Mouse (Mus musculus) intestine, embryonic 14.5 days (tissue): ENCODE measurements at regions not wholly inside any gene's neighbourhood (a gene's known extent, or its start where the extent isn't known, plus 50 kb on each side); places are given as distances from the start of the nearest gene placed in this dataset.
"Not testable (repeated sequence)": the region's sequence is repeated elsewhere in the genome, so short reads cannot be mapped to it uniquely, and the experiment has no call there.

Experiments used
- ATAC-seq: fragments of 200-750 bp; cut with Nextera tagmentation; replicated peaks from 2 replicates; pipeline ENCODE4 v1.8.0; 2017; ENCODE audit warnings: low read depth, moderate number of reproducible peaks, moderate TSS enrichment, moderate library complexity; ENCODE audit not compliant: low FRiP score, low TSS enrichment
- DNase-seq: peaks from one replicate; pipeline ENCODE4 v3.0.0-alpha.2; 2018; ENCODE audit warnings: low spot score
- H3K27ac ChIP-seq: fragments of 300-500 bp; sonication (generic); 2 replicates; pipeline ENCODE4 v1.5.1; 2014; ENCODE audit warnings: low read depth, mild to moderate bottlenecking, control low read depth
- H3K27me3 ChIP-seq: fragments of 300-500 bp; sonication (generic); replicated peaks from 2 replicates; pipeline ENCODE4 v1.6.1; 2014; ENCODE audit warnings: low read length, control low read depth; ENCODE audit not compliant: control insufficient read depth, insufficient read depth
- H3K36me3 ChIP-seq: fragments of 300-500 bp; sonication (generic); 2 replicates; pipeline ENCODE4 v1.6.1; 2014; ENCODE audit warnings: low read length, control low read depth; ENCODE audit not compliant: control insufficient read depth, insufficient read depth
- H3K4me1 ChIP-seq: fragments of 300-500 bp; sonication (generic); replicated peaks from 2 replicates; pipeline ENCODE4 v1.6.1; 2014; ENCODE audit warnings: low read length, control low read depth, mixed read lengths; ENCODE audit not compliant: control insufficient read depth, insufficient read depth
- H3K4me2 ChIP-seq: fragments of 300-500 bp; sonication (generic); 2 replicates; pipeline ENCODE4 v1.6.1; 2014; ENCODE audit warnings: low read length
- H3K4me3 ChIP-seq: fragments of 300-500 bp; sonication (generic); 2 replicates; pipeline ENCODE4 v1.5.1; 2014; ENCODE audit warnings: low read depth, low read length, control low read depth, mixed read lengths
- H3K9ac ChIP-seq: fragments of 300-500 bp; sonication (generic); 2 replicates; pipeline ENCODE4 v1.6.1; 2014; ENCODE audit warnings: mild to moderate bottlenecking, low read length
- H3K9me3 ChIP-seq: fragments of 300-500 bp; sonication (generic); 2 replicates; pipeline ENCODE4 v1.6.1; 2016; ENCODE audit warnings: low read length, control low read depth; ENCODE audit not compliant: control insufficient read depth
- WGBS: fragments of 180-500 bp; shearing (Covaris S2); extraction: QIAGEN DNeasy Blood & Tissue Kit; methylation state at CpG from one replicate; pipeline ENCODE4 v1.1.7; 2014; 5-methylcytosine and 5-hydroxymethylcytosine counted together

GRCm38 (mm10) chr16:54894661-54895060, 403.1 kb downstream of the Zpld1 start:
- Histone ChIP-seq H3K4me3 (no peak overlapping the region), H3K9me3 (no peaks in the 10 kb centered on the region), H3K4me2 (no peak overlapping the region), H3K27me3 (no peaks in the 10 kb centered on the region), H3K27ac (no peak overlapping the region), H3K4me1 (no peaks in the 10 kb centered on the region), H3K36me3 (no peaks in the 10 kb centered on the region), H3K9ac (no peak overlapping the region)
- ATAC-seq (no peak), DNase-seq (no peak)
- 88% methylated on average over 5 of the region's 5 CpGs for WGBS

DNA sequence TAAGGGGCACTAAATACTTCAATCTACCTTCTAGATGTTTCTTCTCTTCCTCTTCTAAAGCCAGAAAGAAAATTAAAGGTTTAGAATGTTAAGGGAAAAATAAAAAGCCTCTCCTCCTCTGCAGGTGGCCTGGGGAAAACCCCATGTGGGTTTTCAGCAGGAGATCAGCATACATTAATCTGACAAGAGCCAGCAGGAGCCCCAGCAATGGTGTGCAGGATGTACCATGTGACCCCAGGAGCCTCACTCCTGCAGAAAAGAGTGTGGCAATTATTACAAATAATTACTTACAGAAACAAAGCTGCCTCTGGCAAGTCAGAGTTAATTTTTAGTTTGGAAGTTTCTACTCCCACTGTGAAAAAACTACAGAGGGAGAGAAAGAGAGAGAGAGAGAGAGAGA, 440.4 kb downstream of the Zpld1 start:
- Histone ChIP-seq H3K9ac (no peak overlapping the region), H3K9me3 (no peaks in the 10 kb centered on the region), H3K36me3 (no peaks in the 10 kb centered on the region), H3K4me1 (no peaks in the 10 kb centered on the region), H3K27me3 (no peaks in the 10 kb centered on the region), H3K27ac (no peak overlapping the region), H3K4me3 (no peak overlapping the region), H3K4me2 (no peak overlapping the region)
- ATAC-seq (no peak), DNase-seq (no peak)

DNA sequence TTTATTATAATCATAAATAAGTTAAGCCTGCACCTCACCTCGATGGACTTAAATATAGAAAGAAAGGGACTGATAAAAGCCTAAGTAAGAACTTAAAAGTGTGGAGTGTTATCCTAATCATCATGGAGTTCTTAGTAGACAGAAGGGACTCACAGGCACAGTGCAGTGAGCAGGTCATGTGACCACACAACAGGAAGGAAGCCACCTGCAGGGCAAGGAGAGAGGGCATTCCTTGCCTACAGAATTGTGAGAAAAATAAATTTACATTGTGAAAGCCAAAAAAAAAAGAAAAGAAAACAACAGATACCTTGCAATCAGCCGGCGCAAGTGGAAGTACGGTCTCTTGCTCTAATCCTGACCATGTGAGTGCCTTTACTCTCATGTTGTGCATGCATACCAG, 454.8 kb downstream of the Zpld1 start:
- not testable (repeated sequence) for H3K4me2 ChIP-seq, H3K9ac ChIP-seq, H3K27ac ChIP-seq, H3K4me3 ChIP-seq, H3K4me1 ChIP-seq, H3K9me3 ChIP-seq, H3K36me3 ChIP-seq, ATAC-seq, H3K27me3 ChIP-seq, DNase-seq
- 98% methylated on average over 3 of the region's 4 CpGs for WGBS
